Mouse (Mus musculus) olfactory bulb, adult 2 months (tissue): ENCODE measurements at regions not wholly inside any gene's neighbourhood (a gene's known extent, or its start where the extent isn't known, plus 50 kb on each side); places are given as distances from the start of the nearest gene placed in this dataset.

ENCODE experiments used
- CTCF ChIP-seq: fragments of 200-500 bp; IDR thresholded peaks from 2 replicates; pipeline ENCODE4 v1.5.1; 2012; ENCODE audit warnings: low read depth, mild to moderate bottlenecking, low read length, moderate library complexity; ENCODE audit not compliant: insufficient read depth
- POLR2A ChIP-seq: fragments of 200-500 bp; IDR thresholded peaks from 2 replicates; pipeline ENCODE4 v1.6.1; 2012; ENCODE audit warnings: mild to moderate bottlenecking, low read depth, low read length, moderate library complexity; ENCODE audit not compliant: insufficient read depth

GRCm38 (mm10) chr13:44317596-44317995, 411.7 kb upstream of the Jarid2 start:
- TF ChIP-seq CTCF: no peak
- TF ChIP-seq POLR2A: no peak
